ENCODE assay signal across 13 mouse cellular contexts in the genomic region with DNA sequence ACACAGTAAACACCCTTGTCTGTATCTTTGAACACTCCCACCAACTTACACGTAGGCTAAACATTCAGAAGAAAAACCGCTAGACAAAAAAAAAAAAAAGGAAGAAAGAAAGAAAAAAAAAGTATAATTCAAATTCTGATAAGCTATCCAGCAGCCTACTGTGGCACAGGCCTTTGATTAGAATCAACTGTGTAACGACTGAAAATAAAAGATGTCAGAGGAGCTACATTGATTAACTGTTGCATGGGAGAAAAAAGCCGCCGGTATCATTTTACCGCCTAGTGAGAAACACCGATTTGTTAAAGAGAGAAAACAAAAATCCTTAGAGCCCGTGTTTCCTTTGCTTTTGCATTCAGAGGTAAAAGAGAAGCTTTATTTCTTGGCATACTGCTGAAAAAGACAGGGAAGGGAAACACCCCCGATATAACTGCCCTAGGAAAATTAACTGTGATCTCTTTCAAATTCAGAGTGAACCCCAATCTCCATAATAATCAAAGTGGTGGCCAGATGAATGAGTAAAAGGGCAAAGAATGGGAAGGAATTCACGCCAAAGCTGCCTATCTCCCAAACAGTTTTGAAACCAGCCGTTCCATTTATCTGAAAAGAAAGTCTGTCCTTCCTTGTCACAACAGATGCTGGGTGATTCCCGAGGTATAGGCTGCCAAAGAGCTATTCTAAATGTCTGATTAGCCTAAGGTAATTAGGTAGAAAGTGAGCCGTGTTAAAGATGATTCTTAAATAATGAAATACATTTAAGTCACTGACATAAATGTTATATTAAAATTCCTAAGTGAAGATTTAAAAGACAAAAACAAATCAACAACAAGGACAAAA. TPM values are rescaled to one million over a fixed set of nuclear protein-coding genes. Genes with fewer than 3 reads are reported as not detected.
DNase-seq lines count a peak whose midpoint lies in the region; ATAC-seq lines count a peak whose summit lies in the region.
"Had no signal": no experiment of that assay in that cellular context is flagged by ENCODE, and none has a peak within 500 bp of the region (broad histone marks: within the 10 kb centered on the region; RNA-seq: fewer than 3 reads in every experiment).

No protein-coding gene starts in this region.

- no peaks in the 10 kb centered on the region for H3K9me3 ChIP-seq in neural tube, embryonic 12.5 days
- H3K9me3 ChIP-seq in forebrain, embryonic 15.5 days: no peaks in the 10 kb centered on the region
- no peaks in the 10 kb centered on the region for H3K9me3 ChIP-seq in midbrain, embryonic 10.5 days (replicated peaks)
- H3K9me3 ChIP-seq: heart, embryonic 15.5 days; liver, embryonic 13.5 days had no signal

- 5% methylated on average over 13 of the region's 13 CpGs for WGBS in neural tube, embryonic 12.5 days
- WGBS in forebrain, embryonic 15.5 days: 2% methylated on average over 13 of the region's 13 CpGs
- WGBS in midbrain, embryonic 10.5 days: 7% methylated on average over 13 of the region's 13 CpGs

- no peak for DNase-seq in neural tube, embryonic 10.5 days (ENCODE audit: extremely low spot score, low spot score)
- no peak for DNase-seq in midbrain, embryonic 10.5 days (ENCODE audit: low spot score)
- no peak for DNase-seq in testis, postnatal 14 days (ENCODE audit: low spot score)
- DNase-seq in kidney, postnatal 4 days: no peak
- DNase-seq: liver, embryonic 13.5 days; thymus, postnatal 4 days had no signal

- no peak overlapping the region for H3K9ac ChIP-seq in neural tube, embryonic 12.5 days
- no peak overlapping the region for H3K9ac ChIP-seq in forebrain, embryonic 15.5 days (replicated peaks)
- H3K9ac ChIP-seq: heart, embryonic 15.5 days; liver, embryonic 13.5 days had no signal

- H3K27ac ChIP-seq in neural tube, embryonic 12.5 days: no peak overlapping the region
- peak overlapping the region; percentile 62; the same call in 1 of the 2 replicates for H3K27ac ChIP-seq in forebrain, embryonic 15.5 days (replicated peaks)
- peak overlapping the region; percentile 46; the same call in 1 of the 2 replicates for H3K27ac ChIP-seq in midbrain, embryonic 10.5 days (replicated peaks)
- H3K27ac ChIP-seq: left cerebral cortex, adult 2 months; liver, embryonic 13.5 days had no signal

- peak overlapping the region; percentile 38 for H3K4me2 ChIP-seq in neural tube, embryonic 12.5 days (replicated peaks)
- H3K4me2 ChIP-seq in forebrain, embryonic 15.5 days (replicated peaks): peak overlapping the region; percentile 16
- H3K4me2 ChIP-seq: heart, embryonic 15.5 days; liver, embryonic 13.5 days had no signal

- peaks cover 38% of the 10 kb centered on the region for H3K4me1 ChIP-seq in neural tube, embryonic 12.5 days
- H3K4me1 ChIP-seq in forebrain, embryonic 15.5 days: peaks cover 62% of the 10 kb centered on the region
- H3K4me1 ChIP-seq in midbrain, embryonic 10.5 days: peaks cover 74% of the 10 kb centered on the region

- no peak for ATAC-seq in neural tube, embryonic 12.5 days (ENCODE audit: low FRiP score, low read depth)
- ATAC-seq in forebrain, embryonic 15.5 days (replicated peaks): peak; percentile 65
- no peak for ATAC-seq in erythroid progenitor cell, adult 5-6 weeks (replicated peaks; ENCODE audit: low FRiP score, poor library complexity, severe bottlenecking)
- ATAC-seq in erythroblast, adult 5-6 weeks (replicated peaks; ENCODE audit: low FRiP score, poor library complexity, severe bottlenecking): no peak
- ATAC-seq: intestine, postnatal 0 days had no signal

- no peaks in the 10 kb centered on the region for H3K27me3 ChIP-seq in neural tube, embryonic 12.5 days (replicated peaks)
- no peaks in the 10 kb centered on the region for H3K27me3 ChIP-seq in forebrain, embryonic 15.5 days
- H3K27me3 ChIP-seq in midbrain, embryonic 10.5 days (ENCODE audit: low read depth, poor library complexity, severe bottlenecking): no peaks in the 10 kb centered on the region
- H3K27me3 ChIP-seq: liver, embryonic 13.5 days had no signal

- H3K36me3 ChIP-seq in neural tube, embryonic 12.5 days: no peaks in the 10 kb centered on the region
- no peaks in the 10 kb centered on the region for H3K36me3 ChIP-seq in forebrain, embryonic 15.5 days
- H3K36me3 ChIP-seq in midbrain, embryonic 10.5 days: peaks cover 9% of the 10 kb centered on the region
- H3K36me3 ChIP-seq: heart, embryonic 15.5 days; liver, embryonic 13.5 days had no signal

- H3K4me3 ChIP-seq in neural tube, embryonic 12.5 days: no peak overlapping the region
- H3K4me3 ChIP-seq in forebrain, embryonic 15.5 days: no peak overlapping the region
- peak overlapping the region; percentile 35 for H3K4me3 ChIP-seq in midbrain, embryonic 10.5 days
- H3K4me3 ChIP-seq: heart, embryonic 15.5 days; left cerebral cortex, adult 2 months; liver, embryonic 13.5 days had no signal

RNA-seq across cellular contexts. Expression of a gene that starts 7.3 kb away (rescaled TPM):
- polyA plus RNA-seq in neural tube, embryonic 12.5 days (2016; fragmentation: Nextera tagmentation; extraction: Ambion mirVana): 60.0 and 61.9 TPM in 2 replicates
- 50.6 and 50.9 TPM in 2 replicates for polyA plus RNA-seq in forebrain, embryonic 15.5 days (2015; fragmentation: Nextera tagmentation; extraction: Ambion mirVana)
- 65.2 and 67.6 TPM in 2 replicates for polyA plus RNA-seq in midbrain, embryonic 10.5 days (2016; fragmentation: Nextera tagmentation; extraction: Ambion mirVana)
- total RNA-seq in erythroid progenitor cell, adult 5-6 weeks (2015; ENCODE audit: low replicate concordance): 3.4 TPM in 1 of 2 replicates, not detected in the other
- 0.64 TPM in 1 of 2 replicates, not detected in the other for total RNA-seq in erythroid progenitor cell, adult 5-6 weeks (2017; ENCODE audit: low replicate concordance)
- not detected in 2 replicates for total RNA-seq in erythroblast, adult 5-6 weeks (2015; ENCODE audit: low replicate concordance)
- 0.42 and 2.0 TPM in 2 replicates for total RNA-seq in erythroblast, adult 5-6 weeks (2017; ENCODE audit: low replicate concordance)

RNA-seq across cellular contexts. Expression of a gene that starts 7.4 kb away (rescaled TPM):
- 6.0 TPM in 2 replicates for polyA plus RNA-seq in neural tube, embryonic 12.5 days (2016; fragmentation: Nextera tagmentation; extraction: Ambion mirVana)
- polyA plus RNA-seq in forebrain, embryonic 15.5 days (2015; fragmentation: Nextera tagmentation; extraction: Ambion mirVana): 4.0 and 5.0 TPM in 2 replicates
- polyA plus RNA-seq in midbrain, embryonic 10.5 days (2016; fragmentation: Nextera tagmentation; extraction: Ambion mirVana): 8.7 and 8.8 TPM in 2 replicates
- not detected in 2 replicates for total RNA-seq in erythroid progenitor cell, adult 5-6 weeks (2015; ENCODE audit: low replicate concordance)
- total RNA-seq in erythroid progenitor cell, adult 5-6 weeks (2017; ENCODE audit: low replicate concordance): 0.13 TPM in 1 of 2 replicates, not detected in the other
- total RNA-seq in erythroblast, adult 5-6 weeks (2015; ENCODE audit: low replicate concordance): 0.19 and 0.42 TPM in 2 replicates
- total RNA-seq in erythroblast, adult 5-6 weeks (2017; ENCODE audit: low replicate concordance): not detected in 2 replicates
